9 mouse cellular contexts compared by ENCODE assay signal in genomic region chr4:117041283-117041721, GRCm38 (mm10). TPM values are rescaled to one million over a fixed set of nuclear protein-coding genes. Genes with fewer than 3 reads are reported as not detected.
DNase-seq lines count a peak whose midpoint lies in the region; ATAC-seq lines count a peak whose summit lies in the region.
"Had no signal": no experiment of that assay in that cellular context is flagged by ENCODE, and none has a peak within 500 bp of the region (broad histone marks: within the 10 kb centered on the region; RNA-seq: fewer than 3 reads in every experiment).

No protein-coding gene starts in this region.

- H3K27me3 ChIP-seq in forebrain, embryonic 12.5 days, result no peaks in the 10 kb centered on the region
- no peaks in the 10 kb centered on the region for H3K27me3 ChIP-seq in liver, embryonic 13.5 days
- no peaks in the 10 kb centered on the region for H3K27me3 ChIP-seq in neural tube, embryonic 13.5 days

- peak overlapping the region; percentile 73 for H3K27ac ChIP-seq in forebrain, embryonic 12.5 days
- peak overlapping the region; percentile 16 for H3K27ac ChIP-seq in liver, embryonic 13.5 days
- peak overlapping the region; percentile 76 for H3K27ac ChIP-seq in neural tube, embryonic 13.5 days (replicated peaks)
- H3K27ac ChIP-seq: liver, embryonic 14.5 days had no signal

- no peak overlapping the region for H3K4me3 ChIP-seq in forebrain, embryonic 12.5 days (replicated peaks)
- H3K4me3 ChIP-seq in liver, embryonic 13.5 days (replicated peaks), result no peak overlapping the region
- H3K4me3 ChIP-seq in neural tube, embryonic 13.5 days, result no peak overlapping the region

- DNase-seq in urinary bladder, postnatal 25 days (ENCODE audit: low spot score), result peak; percentile 17
- no peak for DNase-seq in urinary bladder, postnatal 4 days (ENCODE audit: low spot score in 2 of 2)
- peak; percentile 63 for DNase-seq in heart, postnatal 4 days
- DNase-seq in liver, embryonic 13.5 days, result no peak
- DNase-seq in thymus, postnatal 10 days (ENCODE audit: low spot score in 2 of 2), result no peak

- no peaks in the 10 kb centered on the region for H3K9me3 ChIP-seq in forebrain, embryonic 12.5 days
- H3K9me3 ChIP-seq in liver, embryonic 13.5 days (replicated peaks), result no peaks in the 10 kb centered on the region
- no peaks in the 10 kb centered on the region for H3K9me3 ChIP-seq in neural tube, embryonic 13.5 days

- WGBS in forebrain, embryonic 12.5 days, result 44% methylated on average over 4 of the region's 4 CpGs
- 49% methylated on average over 4 of the region's 4 CpGs for WGBS in liver, embryonic 13.5 days (ENCODE audit: insufficient replicate concordance)
- 58% methylated on average over 4 of the region's 4 CpGs for WGBS in neural tube, embryonic 13.5 days

- no peak overlapping the region for H3K4me2 ChIP-seq in forebrain, embryonic 12.5 days
- no peak overlapping the region for H3K4me2 ChIP-seq in liver, embryonic 13.5 days
- H3K4me2 ChIP-seq in neural tube, embryonic 13.5 days, result peak overlapping the region; percentile 3; the same call in 1 of the 2 replicates

- H3K36me3 ChIP-seq in forebrain, embryonic 12.5 days (replicated peaks), result no peaks in the 10 kb centered on the region; the same call in 1 of the 2 replicates
- peaks cover 32% of the 10 kb centered on the region for H3K36me3 ChIP-seq in liver, embryonic 13.5 days
- H3K36me3 ChIP-seq in neural tube, embryonic 13.5 days, result no peaks in the 10 kb centered on the region

- peaks cover 19% of the 10 kb centered on the region for H3K4me1 ChIP-seq in forebrain, embryonic 12.5 days
- peaks cover 18% of the 10 kb centered on the region for H3K4me1 ChIP-seq in liver, embryonic 13.5 days (replicated peaks)
- peaks cover 29% of the 10 kb centered on the region for H3K4me1 ChIP-seq in neural tube, embryonic 13.5 days (replicated peaks)

- ATAC-seq in forebrain, embryonic 12.5 days (ENCODE audit: low FRiP score), result no peak
- peak; percentile 34; the same call in 1 of the 2 replicates for ATAC-seq in liver, embryonic 13.5 days (ENCODE audit: low read depth)
- ATAC-seq in neural tube, embryonic 13.5 days (ENCODE audit: low read depth), result no peak
- no peak for ATAC-seq in frontal cortex, adult (ENCODE audit: low TSS enrichment)

- H3K9ac ChIP-seq in forebrain, embryonic 12.5 days, result no peak overlapping the region
- no peak overlapping the region for H3K9ac ChIP-seq in liver, embryonic 13.5 days
- H3K9ac ChIP-seq in neural tube, embryonic 13.5 days, result no peak overlapping the region
- H3K9ac ChIP-seq: liver, embryonic 14.5 days had no signal

RNA-seq across cellular contexts. Expression of gene Eif2b3, which starts 22.1 kb away (rescaled TPM):
- 41.0 and 44.1 TPM in 2 replicates for polyA plus RNA-seq in forebrain, embryonic 12.5 days (2016; fragmentation: Nextera tagmentation; extraction: Ambion mirVana)
- total RNA-seq in heart, postnatal 4 days (2021), result 10 to 100 TPM; 19.1 to 20.1 TPM
- 46.4 and 49.8 TPM in 2 replicates for polyA plus RNA-seq in liver, embryonic 13.5 days (2015; fragmentation: Nextera tagmentation; extraction: Ambion mirVana)
- 45.8 and 48.9 TPM in 2 replicates for polyA plus RNA-seq in neural tube, embryonic 13.5 days (2015; fragmentation: Nextera tagmentation; extraction: Ambion mirVana)

RNA-seq across cellular contexts. Expression of gene Hectd3, which starts 46.2 kb away (rescaled TPM):
- polyA plus RNA-seq in forebrain, embryonic 12.5 days (2016; fragmentation: Nextera tagmentation; extraction: Ambion mirVana), result 17.1 and 21.2 TPM in 2 replicates
- total RNA-seq in heart, postnatal 4 days (2021), result 10 to 100 TPM; 11.3 to 15.1 TPM
- 7.8 and 7.9 TPM in 2 replicates for polyA plus RNA-seq in liver, embryonic 13.5 days (2015; fragmentation: Nextera tagmentation; extraction: Ambion mirVana)
- 25.6 and 26.7 TPM in 2 replicates for polyA plus RNA-seq in neural tube, embryonic 13.5 days (2015; fragmentation: Nextera tagmentation; extraction: Ambion mirVana)

RNA-seq across cellular contexts. Expression of gene Urod, which starts 47.1 kb away (rescaled TPM):
- 76.0 and 78.0 TPM in 2 replicates for polyA plus RNA-seq in forebrain, embryonic 12.5 days (2016; fragmentation: Nextera tagmentation; extraction: Ambion mirVana)
- total RNA-seq in heart, postnatal 4 days (2021), result 10 to 100 TPM; 80.0 to 83.1 TPM
- polyA plus RNA-seq in liver, embryonic 13.5 days (2015; fragmentation: Nextera tagmentation; extraction: Ambion mirVana), result 558 and 568 TPM in 2 replicates
- 72.7 and 76.8 TPM in 2 replicates for polyA plus RNA-seq in neural tube, embryonic 13.5 days (2015; fragmentation: Nextera tagmentation; extraction: Ambion mirVana)

RNA-seq across cellular contexts. Expression of gene Ptch2, which starts 54.6 kb away (rescaled TPM):
- 5.9 and 6.7 TPM in 2 replicates for polyA plus RNA-seq in forebrain, embryonic 12.5 days (2016; fragmentation: Nextera tagmentation; extraction: Ambion mirVana)
- 1 to 10 TPM; 4.0 to 5.0 TPM for total RNA-seq in heart, postnatal 4 days (2021)
- 0.36 and 0.51 TPM in 2 replicates for polyA plus RNA-seq in liver, embryonic 13.5 days (2015; fragmentation: Nextera tagmentation; extraction: Ambion mirVana)
- polyA plus RNA-seq in neural tube, embryonic 13.5 days (2015; fragmentation: Nextera tagmentation; extraction: Ambion mirVana), result 6.4 and 7.4 TPM in 2 replicates

Comparison
In these comparisons a context has a peak if more than half of its experiments do, and no peak if none do; other contexts are left out.
1. DNase-seq: peak in urinary bladder, postnatal 25 days (single experiment) and heart, postnatal 4 days (single experiment); none in urinary bladder, postnatal 4 days (0 of 2), liver, embryonic 13.5 days (single experiment) and thymus, postnatal 10 days (0 of 2).
2. H3K27ac ChIP-seq: peak in every context shown above with its lines; median percentile 76 in neural tube, embryonic 13.5 days; 73 in forebrain, embryonic 12.5 days; 16 in liver, embryonic 13.5 days.